Mouse (Mus musculus) bone marrow, adult 2 months (tissue): Measurements from ENCODE around the gene Gramd1b.

Experiments used
- CTCF ChIP-seq: fragments of 200-500 bp; IDR thresholded peaks from 2 replicates; pipeline ENCODE4 v1.5.1; 2011; ENCODE audit warnings: low read length, control low read depth; ENCODE audit not compliant: control insufficient read depth, insufficient read depth
- POLR2A ChIP-seq: fragments of 200-500 bp; IDR thresholded peaks from 2 replicates; pipeline ENCODE4 v1.6.1; 2011; ENCODE audit warnings: low read depth, mild to moderate bottlenecking, control low read depth, low read length, borderline replicate concordance; ENCODE audit not compliant: control insufficient read depth

- TF ChIP-seq POLR2A, result no peak
- TF ChIP-seq CTCF, result no peak
These were observed 210.1 kb downstream of the Gramd1b start for GRCm38 (mm10) chr9:40320879-40321667.
